Mouse (Mus musculus) layer of hippocampus, adult 2 months (tissue): ENCODE results near the gene Gnb3. TPM values are rescaled to one million over a fixed set of nuclear protein-coding genes. Genes with fewer than 3 reads are reported as not detected.
"Not testable (repeated sequence)": the region's sequence is repeated elsewhere in the genome, so short reads cannot be mapped to it uniquely, and the experiment has no call there.

Experiments
- DNase-seq, 2 experiments: peaks; one replicate each; pipeline ENCODE4 v3.0.0; 2022; ENCODE audit warnings: low spot score in 2 of 2
- H3K27ac ChIP-seq: fragments of 200-600 bp; 2 replicates; pipeline ENCODE4 v1.8.1; 2022
- H3K4me3 ChIP-seq: fragments of 200-600 bp; 2 replicates; pipeline ENCODE4 v1.8.1; 2022; ENCODE audit warnings: mild to moderate bottlenecking
- CTCF ChIP-seq: fragments of 200-600 bp; conservative IDR thresholded peaks from 2 replicates; pipeline ENCODE4 v1.8.1; 2022; ENCODE audit warnings: antibody characterized with exemption, mild to moderate bottlenecking, moderate library complexity
- total RNA-seq, 2 experiments: library from RNA; stranded (reverse); gene quantifications; 2 replicates each; pipeline ENCODE4 v1.2.3; 2021

Gnb3 gene
- total RNA-seq, 2 experiments from 2014 or later: 0.20 TPM; not detected in 1

DNA sequence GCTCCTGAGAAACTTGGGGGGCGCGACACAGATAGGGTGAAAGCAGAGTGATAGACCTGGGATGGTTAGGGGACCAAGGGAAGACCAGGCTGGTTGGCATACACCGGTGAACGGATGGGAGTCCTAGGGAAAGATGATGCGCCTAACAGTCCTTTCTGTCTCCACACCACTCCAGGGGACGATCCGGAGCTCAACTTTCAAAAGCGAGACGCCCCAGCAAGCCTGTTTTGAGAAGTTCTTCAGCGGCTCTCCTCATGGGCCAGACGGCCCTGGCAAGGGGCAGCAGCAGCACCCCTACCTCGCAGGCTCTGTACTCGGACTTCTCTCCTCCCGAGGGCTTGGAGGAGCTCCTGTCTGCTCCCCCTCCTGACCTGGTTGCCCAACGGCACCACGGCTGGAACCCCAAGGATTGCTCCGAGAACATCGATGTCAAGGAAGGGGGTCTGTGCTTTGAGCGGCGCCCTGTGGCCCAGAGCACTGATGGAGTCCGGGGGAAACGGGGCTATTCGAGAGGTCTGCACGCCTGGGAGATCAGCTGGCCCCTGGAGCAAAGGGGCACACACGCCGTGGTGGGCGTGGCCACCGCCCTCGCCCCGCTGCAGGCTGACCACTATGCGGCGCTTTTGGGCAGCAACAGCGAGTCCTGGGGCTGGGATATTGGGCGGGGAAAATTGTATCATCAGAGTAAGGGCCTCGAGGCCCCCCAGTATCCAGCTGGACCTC lies 30.9 kb downstream of the Gnb3 start:
- DNase-seq: peak in 1 of 2 experiments; percentile 50
- Histone ChIP-seq H3K27ac (peak overlapping the region; percentile 71), H3K4me3 (peak overlapping the region; percentile 64)
- peak; percentile 83 for TF ChIP-seq CTCF

DNA sequence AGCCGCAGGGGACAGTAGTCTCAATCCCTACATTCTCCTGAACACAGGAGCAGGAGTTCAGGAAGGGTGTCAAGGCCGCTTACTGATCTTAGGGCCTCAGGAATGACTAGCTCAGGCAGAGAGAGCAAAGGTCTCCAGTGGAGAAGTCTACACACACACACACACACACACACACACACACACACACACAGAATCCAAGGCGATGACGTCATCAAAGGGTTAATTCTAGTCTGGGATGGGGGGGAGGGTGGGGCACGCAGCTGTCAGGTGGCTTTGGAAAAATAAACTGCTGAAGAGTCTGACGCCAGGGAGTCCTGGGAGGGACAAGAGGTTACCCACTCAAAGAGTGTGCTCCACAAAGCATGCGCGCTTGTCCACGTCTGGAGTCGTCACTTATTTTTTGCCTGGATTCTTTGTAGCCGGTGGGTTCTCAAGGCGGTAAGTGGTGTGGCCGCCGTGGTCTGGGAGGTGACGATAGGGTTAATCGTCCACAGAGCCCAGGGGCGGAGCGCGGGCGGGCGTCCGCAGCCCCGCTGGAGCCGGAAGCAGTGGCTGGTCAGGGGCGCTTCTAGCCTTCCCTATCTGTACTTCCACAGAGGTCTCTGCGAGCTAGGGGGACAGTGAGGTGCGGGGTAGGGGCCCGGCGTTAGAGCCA lies 31.6 kb downstream of the Gnb3 start, which contains the start of gene Spsb2:
TSS of gene Spsb2 (plus strand) at position 304 of the 655 bp plus-strand sequence.
- TF ChIP-seq CTCF: no peak
- peak within 1 kb of the TSS; percentile 92 for H3K27ac ChIP-seq
- peak within 1 kb of the TSS; percentile 64 for H3K4me3 ChIP-seq
- DNase-seq: peak in 1 of 2 experiments; percentile 32

- no peak overlapping the region for H3K4me3 ChIP-seq
- no peak for TF ChIP-seq CTCF
- peak overlapping the region; percentile 68; the same call in 1 of the 2 replicates for H3K27ac ChIP-seq
- no peak for DNase-seq
Observed at GRCm38 (mm10) chr6:124807986-124808357, 32.1 kb downstream of the Gnb3 start.

DNA sequence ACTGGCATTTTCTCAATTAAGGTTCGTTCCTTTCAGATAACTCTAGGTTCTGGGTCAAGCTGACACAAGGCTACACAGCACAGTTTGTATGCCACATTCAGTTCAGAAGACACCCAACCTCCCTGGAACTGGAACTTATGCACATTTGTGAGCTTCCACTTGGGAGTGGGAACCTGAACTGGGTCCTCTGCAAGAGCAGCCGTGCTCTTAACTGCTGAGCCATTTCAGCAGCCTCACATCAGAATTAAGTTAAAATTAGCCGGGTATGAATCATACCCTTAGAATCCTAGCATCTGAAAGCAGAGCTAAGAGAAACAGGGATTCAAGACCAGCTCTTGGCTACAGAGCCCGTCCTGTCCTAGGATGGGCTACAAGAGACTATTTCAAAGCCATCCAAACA lies 32.7 kb downstream of the Gnb3 start:
- TF ChIP-seq CTCF: no peak
- DNase-seq: no peak
- no peak overlapping the region for H3K4me3 ChIP-seq
- H3K27ac ChIP-seq: peak overlapping the region; percentile 92

GRCm38 (mm10) chr6:124806446-124807140 lies 33.5 kb downstream of the Gnb3 start:
- no peak for DNase-seq
- Histone ChIP-seq H3K27ac (peak overlapping the region; percentile 92), H3K4me3 (peak overlapping the region; percentile 62)
- TF ChIP-seq CTCF: no peak

GRCm38 (mm10) chr6:124805341-124806321 lies 34.4 kb downstream of the Gnb3 start:
- peak; percentile 96 for DNase-seq
- peak overlapping the region; percentile 62 for H3K4me3 ChIP-seq
- peak; percentile 52 for TF ChIP-seq CTCF
- H3K27ac ChIP-seq: peak overlapping the region; percentile 92

DNA sequence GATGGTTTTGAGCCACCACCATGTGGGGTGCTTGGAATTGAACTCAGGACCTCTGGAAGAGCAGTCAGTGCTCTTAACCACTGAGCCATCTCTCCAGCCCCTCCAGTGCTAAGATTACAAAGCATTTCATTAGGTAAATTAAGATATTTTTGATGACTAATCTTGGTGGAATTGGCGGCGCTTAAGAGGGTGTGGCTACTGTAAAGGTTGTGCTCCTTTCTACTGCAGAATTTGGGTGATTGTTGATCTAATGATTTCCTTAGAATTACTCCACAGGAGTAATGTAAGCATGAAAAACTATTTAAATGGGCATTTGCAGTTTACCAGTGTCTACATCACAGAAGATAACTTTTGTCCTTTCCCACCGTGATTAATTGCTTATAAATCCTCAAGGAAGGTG lies 35.7 kb downstream of the Gnb3 start:
- no peak for TF ChIP-seq CTCF
- no peak overlapping the region for H3K27ac ChIP-seq
- no peak for DNase-seq
- no peak overlapping the region for H3K4me3 ChIP-seq

GRCm38 (mm10) chr6:124803691-124804090 lies 36.4 kb downstream of the Gnb3 start:
- not testable (repeated sequence) for DNase-seq, H3K4me3 ChIP-seq, H3K27ac ChIP-seq

DNA sequence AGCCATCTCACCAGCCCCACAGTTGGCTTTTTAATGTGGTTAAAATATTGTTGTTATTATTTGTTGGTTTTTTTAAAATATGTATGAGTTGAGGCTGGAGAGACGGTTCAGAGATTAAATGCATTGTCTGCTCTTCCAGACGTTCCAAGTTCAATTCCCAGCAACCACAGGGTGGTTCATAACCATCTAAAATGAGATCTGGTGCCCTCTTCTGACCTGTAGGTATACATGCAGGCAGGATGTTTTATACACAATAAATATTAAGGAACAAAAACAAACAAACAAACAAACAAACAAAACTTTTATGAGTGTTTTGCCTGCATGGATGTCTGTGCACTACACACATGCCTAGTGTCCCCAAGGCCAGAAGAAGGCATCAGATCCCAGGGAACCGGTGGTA lies 37.0 kb downstream of the Gnb3 start:
- no peak for DNase-seq
- Histone ChIP-seq H3K4me3 (no peak overlapping the region), H3K27ac (no peak overlapping the region)
- TF ChIP-seq CTCF: peak; percentile 27; the same call in 1 of the 2 replicates

GRCm38 (mm10) chr6:124802400-124802799 lies 37.7 kb downstream of the Gnb3 start:
- H3K4me3 ChIP-seq, DNase-seq, H3K27ac ChIP-seq: not testable (repeated sequence)

- Histone ChIP-seq H3K27ac (peak overlapping the region; percentile 39; the same call in 1 of the 2 replicates), H3K4me3 (no peak overlapping the region)
- DNase-seq: no peak
- no peak for TF ChIP-seq CTCF
Observed at GRCm38 (mm10) chr6:124796200-124796599, 43.9 kb downstream of the Gnb3 start.

GRCm38 (mm10) chr6:124795781-124796180 lies 44.3 kb downstream of the Gnb3 start:
- TF ChIP-seq CTCF: no peak
- peak overlapping the region; percentile 39; the same call in 1 of the 2 replicates for H3K27ac ChIP-seq
- no peak for DNase-seq
- no peak overlapping the region for H3K4me3 ChIP-seq
